ENCODE assay signal across 8 mouse cellular contexts in genomic region chr15:81663281-81663680, GRCm38 (mm10). TPM values are rescaled to one million over a fixed set of nuclear protein-coding genes. Genes with fewer than 3 reads are reported as not detected.
DNase-seq lines count a peak whose midpoint lies in the region; ATAC-seq and TF ChIP-seq lines count a peak whose summit lies in the region.

No protein-coding gene starts in this region.

- no peak for ATAC-seq in kidney, postnatal 0 days (replicated peaks; ENCODE audit: low FRiP score, low read depth)
- no peak for ATAC-seq in embryonic facial prominence, embryonic 12.5 days (ENCODE audit: insufficient number of reproducible peaks, insufficient read depth, low FRiP score, low TSS enrichment)
- no peak for ATAC-seq in intestine, postnatal 0 days
- ATAC-seq in neural tube, embryonic 14.5 days (ENCODE audit: low read depth) = no peak; the same call in 1 of the 2 replicates
- ATAC-seq in monocyte, adult 5-6 weeks (replicated peaks; ENCODE audit: insufficient number of reproducible peaks, low FRiP score, low TSS enrichment, poor library complexity, severe bottlenecking) = no peak

- no peak for TF ChIP-seq CTCF in kidney, postnatal 0 days (IDR thresholded peaks at IDR 0.05; ENCODE audit: low read depth)
- no peak for TF ChIP-seq CTCF in intestine, postnatal 0 days (IDR thresholded peaks at IDR 0.05; ENCODE audit: low read depth)

- peak overlapping the region; percentile 97 for H3K4me2 ChIP-seq in kidney, postnatal 0 days (ENCODE audit: low read length)
- H3K4me2 ChIP-seq in embryonic facial prominence, embryonic 12.5 days (replicated peaks) = peak overlapping the region; percentile 75
- H3K4me2 ChIP-seq in intestine, postnatal 0 days (replicated peaks; ENCODE audit: low read depth) = peak overlapping the region; percentile 93
- H3K4me2 ChIP-seq in neural tube, embryonic 14.5 days (ENCODE audit: low read depth, low read length) = peak overlapping the region; percentile 57

- H3K36me3 ChIP-seq in kidney, postnatal 0 days (ENCODE audit: insufficient read depth, low read length) = 0 out of 2 replicates have a peak, but pooled peaks cover 4% of the 10 kb centered on the region
- peaks cover 13% of the 10 kb centered on the region for H3K36me3 ChIP-seq in embryonic facial prominence, embryonic 12.5 days
- H3K36me3 ChIP-seq in intestine, postnatal 0 days (ENCODE audit: control insufficient read depth, insufficient read depth) = peaks cover 13% of the 10 kb centered on the region; the same call in 1 of the 2 replicates
- peaks cover 4% of the 10 kb centered on the region for H3K36me3 ChIP-seq in neural tube, embryonic 14.5 days (ENCODE audit: control insufficient read depth, insufficient read depth, low read length)

- no peak overlapping the region for H3K27ac ChIP-seq in kidney, postnatal 0 days
- no peak overlapping the region for H3K27ac ChIP-seq in embryonic facial prominence, embryonic 12.5 days
- H3K27ac ChIP-seq in intestine, postnatal 0 days (ENCODE audit: low read depth, low read length) = no peak overlapping the region
- no peak overlapping the region for H3K27ac ChIP-seq in neural tube, embryonic 14.5 days (ENCODE audit: low read depth, low read length)

- 68% methylated on average over 10 of the region's 10 CpGs for WGBS in kidney, postnatal 0 days
- WGBS in embryonic facial prominence, embryonic 12.5 days = 69% methylated on average over 10 of the region's 10 CpGs
- WGBS in intestine, postnatal 0 days = 68% methylated on average over 10 of the region's 10 CpGs
- WGBS in neural tube, embryonic 14.5 days = 66% methylated on average over 10 of the region's 10 CpGs

- no peaks in the 10 kb centered on the region for H3K27me3 ChIP-seq in kidney, postnatal 0 days (ENCODE audit: insufficient read depth, low read length)
- no peaks in the 10 kb centered on the region for H3K27me3 ChIP-seq in embryonic facial prominence, embryonic 12.5 days
- H3K27me3 ChIP-seq in intestine, postnatal 0 days (replicated peaks; ENCODE audit: control insufficient read depth, insufficient read depth, low read length) = no peaks in the 10 kb centered on the region
- H3K27me3 ChIP-seq in neural tube, embryonic 14.5 days (ENCODE audit: control insufficient read depth, insufficient read depth, low read length) = no peaks in the 10 kb centered on the region

- H3K9ac ChIP-seq in kidney, postnatal 0 days (ENCODE audit: low read depth, low read length) = no peak overlapping the region
- no peak overlapping the region for H3K9ac ChIP-seq in embryonic facial prominence, embryonic 12.5 days
- H3K9ac ChIP-seq in intestine, postnatal 0 days (ENCODE audit: low read depth, low read length) = no peak overlapping the region
- H3K9ac ChIP-seq in neural tube, embryonic 14.5 days (replicated peaks; ENCODE audit: low read depth, low read length) = no peak overlapping the region

- peak overlapping the region; percentile 81; the same call in 1 of the 2 replicates for H3K4me3 ChIP-seq in kidney, postnatal 0 days (replicated peaks; ENCODE audit: low read depth, low read length)
- H3K4me3 ChIP-seq in embryonic facial prominence, embryonic 12.5 days = peak overlapping the region; percentile 73
- H3K4me3 ChIP-seq in intestine, postnatal 0 days (ENCODE audit: low read depth, low read length) = peak overlapping the region; percentile 85; the same call in 1 of the 2 replicates
- H3K4me3 ChIP-seq in neural tube, embryonic 14.5 days (ENCODE audit: low read depth, low read length) = peak overlapping the region; percentile 69

- DNase-seq in kidney, postnatal 0 days (ENCODE audit: low spot score) = no peak
- no peak for DNase-seq in kidney, adult 11 months
- DNase-seq in ovary, postnatal 36 days (ENCODE audit: low spot score) = no peak
- DNase-seq in kidney, postnatal 4 days = no peak

- no peaks in the 10 kb centered on the region for H3K4me1 ChIP-seq in kidney, postnatal 0 days (replicated peaks; ENCODE audit: insufficient read depth, low read length)
- peaks cover 6% of the 10 kb centered on the region; the same call in 1 of the 2 replicates for H3K4me1 ChIP-seq in embryonic facial prominence, embryonic 12.5 days
- no peaks in the 10 kb centered on the region for H3K4me1 ChIP-seq in intestine, postnatal 0 days (replicated peaks; ENCODE audit: control insufficient read depth, insufficient read depth, low read length)
- no peaks in the 10 kb centered on the region for H3K4me1 ChIP-seq in neural tube, embryonic 14.5 days (ENCODE audit: control insufficient read depth, insufficient read depth, low read length)

- no peaks in the 10 kb centered on the region for H3K9me3 ChIP-seq in kidney, postnatal 0 days (replicated peaks; ENCODE audit: low read length)
- no peaks in the 10 kb centered on the region for H3K9me3 ChIP-seq in embryonic facial prominence, embryonic 12.5 days
- no peaks in the 10 kb centered on the region for H3K9me3 ChIP-seq in intestine, postnatal 0 days (ENCODE audit: control insufficient read depth)
- H3K9me3 ChIP-seq in neural tube, embryonic 14.5 days (ENCODE audit: control insufficient read depth, low read length) = no peaks in the 10 kb centered on the region

RNA-seq across cellular contexts. Expression of gene L3mbtl2, which starts 0.4 kb away (rescaled TPM):
- polyA plus RNA-seq in kidney, postnatal 0 days (2015; fragmentation: Nextera tagmentation; extraction: Ambion mirVana) = 13.5 and 16.5 TPM in 2 replicates
- polyA plus RNA-seq in embryonic facial prominence, embryonic 12.5 days (2016; fragmentation: Nextera tagmentation; extraction: Ambion mirVana) = 24.5 and 27.7 TPM in 2 replicates
- 8.3 and 8.7 TPM in 2 replicates for polyA plus RNA-seq in intestine, postnatal 0 days (2015; fragmentation: Nextera tagmentation; extraction: Ambion mirVana)
- polyA plus RNA-seq in neural tube, embryonic 14.5 days (2014; fragmentation: Nextera tagmentation; extraction: Ambion mirVana) = 25.0 and 26.8 TPM in 2 replicates
- 13.0 to 31.2 TPM (median 13.7 TPM) in 3 replicates for total RNA-seq in monocyte, adult 5-6 weeks (2017)

RNA-seq across cellular contexts. Expression of gene Chadl, which starts 33.8 kb away (rescaled TPM):
- 5.3 and 6.4 TPM in 2 replicates for polyA plus RNA-seq in kidney, postnatal 0 days (2015; fragmentation: Nextera tagmentation; extraction: Ambion mirVana)
- polyA plus RNA-seq in embryonic facial prominence, embryonic 12.5 days (2016; fragmentation: Nextera tagmentation; extraction: Ambion mirVana) = 7.6 and 8.5 TPM in 2 replicates
- 1.6 TPM in 2 replicates for polyA plus RNA-seq in intestine, postnatal 0 days (2015; fragmentation: Nextera tagmentation; extraction: Ambion mirVana)
- 19.9 and 32.3 TPM in 2 replicates for polyA plus RNA-seq in neural tube, embryonic 14.5 days (2014; fragmentation: Nextera tagmentation; extraction: Ambion mirVana)
- 0.29 TPM in 1 of 3 replicates, not detected in the others for total RNA-seq in monocyte, adult 5-6 weeks (2017)
